Mouse (Mus musculus): ENCODE results near the gene Lnpk. TPM values are rescaled to one million over a fixed set of nuclear protein-coding genes. Genes with fewer than 3 reads are reported as not detected.

The Lnpk gene
- polyA plus RNA-seq, 1 experiment from 2014 or later = 23.6 TPM

DNA sequence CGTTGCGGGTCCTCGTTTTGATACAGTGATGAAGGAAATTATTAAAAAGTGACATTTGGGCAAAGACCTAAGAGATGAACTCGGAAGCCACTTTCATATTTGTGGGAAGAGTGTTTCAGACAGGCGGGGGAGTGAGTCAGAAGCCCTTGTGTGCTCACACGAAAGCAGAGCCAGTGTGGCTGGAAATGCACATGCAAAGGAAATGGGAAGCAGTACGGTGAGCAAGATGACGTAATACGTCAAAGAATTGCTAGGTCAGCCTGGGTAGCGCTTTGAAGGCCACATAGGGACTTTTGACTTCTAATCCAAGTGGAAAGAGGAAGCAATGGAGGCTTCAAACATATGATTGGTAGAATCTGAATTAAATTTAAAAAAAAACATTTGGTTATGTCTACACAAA, 96.6 kb downstream of the Lnpk start:
- WGBS = 83% methylated on average over 10 of the region's 10 CpGs
- H3K4me3 ChIP-seq = no peak overlapping the region
- no peak overlapping the region for H3K9ac ChIP-seq
- ATAC-seq (ENCODE audit: borderline replicate concordance, extremely low read depth, low FRiP score, low TSS enrichment) = no peak
- no peak overlapping the region for H3K27ac ChIP-seq
- no peaks in the 10 kb centered on the region for H3K36me3 ChIP-seq
- H3K9me3 ChIP-seq = no peaks in the 10 kb centered on the region
- no peaks in the 10 kb centered on the region for H3K27me3 ChIP-seq
- no peaks in the 10 kb centered on the region for H3K4me1 ChIP-seq
- H3K4me2 ChIP-seq = no peak overlapping the region

DNA sequence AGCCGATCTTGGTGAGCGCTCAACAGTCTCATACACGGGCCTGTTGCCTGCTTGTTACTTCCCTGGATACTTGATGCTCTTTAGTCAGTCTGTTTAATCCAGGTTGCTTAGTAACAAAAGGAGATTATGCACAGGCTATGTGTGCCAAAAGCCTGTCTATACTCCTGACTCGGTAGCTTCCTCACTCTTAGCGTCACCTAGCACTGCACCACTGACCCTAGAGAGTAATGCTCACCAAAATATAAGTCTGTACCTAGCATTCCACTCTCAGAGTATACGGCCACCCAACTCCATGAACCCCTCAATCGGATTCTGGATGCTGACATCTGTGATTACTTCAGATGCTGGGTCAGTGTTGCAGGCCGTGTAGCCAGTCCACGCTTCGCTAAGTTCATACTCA, 97.1 kb downstream of the Lnpk start:
- no peak overlapping the region for H3K27ac ChIP-seq
- no peak overlapping the region for H3K4me2 ChIP-seq
- H3K9ac ChIP-seq = no peak overlapping the region
- H3K9me3 ChIP-seq = no peaks in the 10 kb centered on the region
- ATAC-seq (ENCODE audit: borderline replicate concordance, extremely low read depth, low FRiP score, low TSS enrichment) = no peak
- H3K4me1 ChIP-seq = no peaks in the 10 kb centered on the region
- H3K36me3 ChIP-seq = no peaks in the 10 kb centered on the region
- no peak overlapping the region for H3K4me3 ChIP-seq
- WGBS = 82% methylated on average over 10 of the region's 10 CpGs
- H3K27me3 ChIP-seq = no peaks in the 10 kb centered on the region

Other genes starting within 250 kb of the Lnpk start
- gene Evx2, start 80.1 kb upstream of the Lnpk start, polyA plus RNA-seq (2015; fragmentation: Nextera tagmentation; extraction: Ambion mirVana) = not detected in 2 replicates
- gene Hoxd13, start 88.9 kb upstream of the Lnpk start, polyA plus RNA-seq (2015; fragmentation: Nextera tagmentation; extraction: Ambion mirVana) = not detected in 2 replicates
- gene Hoxd12, start 95.6 kb upstream of the Lnpk start, polyA plus RNA-seq (2015; fragmentation: Nextera tagmentation; extraction: Ambion mirVana) = not detected in 2 replicates
- gene Hoxd11, start 100.1 kb upstream of the Lnpk start, polyA plus RNA-seq (2015; fragmentation: Nextera tagmentation; extraction: Ambion mirVana) = not detected in 2 replicates
- 0.14 and 0.34 TPM in 2 replicates for gene Hoxd10, start 112.5 kb upstream of the Lnpk start, polyA plus RNA-seq (2015; fragmentation: Nextera tagmentation; extraction: Ambion mirVana)
- gene Hoxd9, start 118.3 kb upstream of the Lnpk start, polyA plus RNA-seq (2015; fragmentation: Nextera tagmentation; extraction: Ambion mirVana) = 0.14 and 0.44 TPM in 2 replicates
- gene Hoxd8, start 125.2 kb upstream of the Lnpk start, polyA plus RNA-seq (2015; fragmentation: Nextera tagmentation; extraction: Ambion mirVana) = 0.39 and 0.50 TPM in 2 replicates
- gene Hoxd3, start 132.5 kb upstream of the Lnpk start, polyA plus RNA-seq (2015; fragmentation: Nextera tagmentation; extraction: Ambion mirVana) = 0.16 and 0.67 TPM in 2 replicates
- 0.19 TPM in 1 of 2 replicates, not detected in the other for gene Hoxd4, start 132.5 kb upstream of the Lnpk start, polyA plus RNA-seq (2015; fragmentation: Nextera tagmentation; extraction: Ambion mirVana)
- 0.05 TPM in 1 of 2 replicates, not detected in the other for gene Gm28230, start 147.3 kb upstream of the Lnpk start, polyA plus RNA-seq (2015; fragmentation: Nextera tagmentation; extraction: Ambion mirVana)
- not detected in 2 replicates for gene Hoxd1, start 183.5 kb upstream of the Lnpk start, polyA plus RNA-seq (2015; fragmentation: Nextera tagmentation; extraction: Ambion mirVana)
- gene Mtx2, start 246.4 kb upstream of the Lnpk start, polyA plus RNA-seq (2015; fragmentation: Nextera tagmentation; extraction: Ambion mirVana) = 111 and 119 TPM in 2 replicates

Data from lung, embryonic 15.5 days (tissue).